Mouse (Mus musculus) embryonic stem cell, embryonic (primary cell): ENCODE measurements around the gene Srsf9.

ENCODE experiments used
- CTCF ChIA-PET, 4 experiments: fragments of 300-600 bp in 2 of 4; fragments of 350-600 bp in 2 of 4; sonication (Branson Sonifier 250); formaldehyde crosslinking; loops; one replicate each; lab custom pipeline; 2022; ENCODE audit warnings: inconsistent platforms in 2 of 4; lab: Charles Lee
- POLR2A ChIA-PET, 4 experiments: fragments of 300-600 bp in 2 of 4; fragments of 350-600 bp in 2 of 4; sonication (Branson Sonifier 250); formaldehyde crosslinking; loops; one replicate each; lab custom pipeline; 2022; ENCODE audit warnings: antibody characterized with exemption in 4 of 4, inconsistent platforms in 1 of 4; lab: Charles Lee

Gene Srsf9

GRCm38 (mm10) chr5:115378882-115379281 lies 51.9 kb downstream of the Srsf9 start:
- CTCF ChIA-PET: interaction anchor here in 1 of 4 experiments (1.5 kb wide), 1 partner anchor 62 kb away, joined by 3 read pairs; no protein-coding TSS in a partner anchor
- POLR2A ChIA-PET: interaction anchor here in 1 of 4 experiments (0.7 kb wide), 1 partner anchor 65 kb away, joined by 4 read pairs; no protein-coding TSS in a partner anchor
